Mouse (Mus musculus): ENCODE measurements at regions not wholly inside any gene's neighbourhood (a gene's known extent, or its start where the extent isn't known, plus 50 kb on each side); places are given as distances from the start of the nearest gene placed in this dataset.

GRCm38 (mm10) chr13:25857096-25857495 lies 586.8 kb upstream of the Nrsn1 start:
- WGBS = 78% methylated on average over 3 of the region's 3 CpGs
- no peak overlapping the region for H3K27ac ChIP-seq (ENCODE audit: low read depth)
- no peak overlapping the region for H3K4me3 ChIP-seq (ENCODE audit: low read depth, low read length)
- no peaks in the 10 kb centered on the region for H3K4me1 ChIP-seq (ENCODE audit: control insufficient read depth, insufficient read depth)
- no peak for ATAC-seq (ENCODE audit: insufficient read depth, low read depth)
- H3K36me3 ChIP-seq (replicated peaks; ENCODE audit: control insufficient read depth, insufficient read depth, low read length) = no peaks in the 10 kb centered on the region
- no peaks in the 10 kb centered on the region for H3K9me3 ChIP-seq (replicated peaks; ENCODE audit: control insufficient read depth, low read length)
- TF ChIP-seq EP300 (IDR thresholded peaks at IDR 0.05; ENCODE audit: low read depth) (no peak), CTCF (IDR thresholded peaks at IDR 0.05; ENCODE audit: low read depth) (no peak)
- H3K27me3 ChIP-seq (ENCODE audit: control insufficient read depth, insufficient read depth, low read length) = no peaks in the 10 kb centered on the region
- no peak for DNase-seq (ENCODE audit: low spot score)
- no peak overlapping the region for H3K9ac ChIP-seq (replicated peaks; ENCODE audit: low read depth, low read length)
- no peak overlapping the region for H3K4me2 ChIP-seq (ENCODE audit: low read depth, low read length)

- Histone ChIP-seq H3K9ac (replicated peaks; ENCODE audit: low read depth, low read length) (no peak overlapping the region), H3K4me1 (ENCODE audit: control insufficient read depth, insufficient read depth) (no peaks in the 10 kb centered on the region), H3K9me3 (replicated peaks; ENCODE audit: control insufficient read depth, low read length) (no peaks in the 10 kb centered on the region), H3K27me3 (ENCODE audit: control insufficient read depth, insufficient read depth, low read length) (no peaks in the 10 kb centered on the region), H3K36me3 (replicated peaks; ENCODE audit: control insufficient read depth, insufficient read depth, low read length) (no peaks in the 10 kb centered on the region), H3K27ac (ENCODE audit: low read depth) (no peak overlapping the region), H3K4me3 (ENCODE audit: low read depth, low read length) (no peak overlapping the region), H3K4me2 (ENCODE audit: low read depth, low read length) (no peak overlapping the region)
- ATAC-seq (ENCODE audit: insufficient read depth, low read depth) = no peak
- DNase-seq (ENCODE audit: low spot score) = no peak
- TF ChIP-seq EP300 (IDR thresholded peaks at IDR 0.05; ENCODE audit: low read depth) = no peak
- no peak for TF ChIP-seq CTCF (IDR thresholded peaks at IDR 0.05; ENCODE audit: low read depth)
- 89% methylated on average over 2 of the region's 2 CpGs for WGBS
Observed at GRCm38 (mm10) chr13:25856549-25856948, 586.2 kb upstream of the Nrsn1 start.

GRCm38 (mm10) chr13:25848156-25848555 lies 577.9 kb upstream of the Nrsn1 start:
- H3K27ac ChIP-seq (ENCODE audit: low read depth) = no peak overlapping the region
- no peak overlapping the region for H3K9ac ChIP-seq (replicated peaks; ENCODE audit: low read depth, low read length)
- no peaks in the 10 kb centered on the region for H3K9me3 ChIP-seq (replicated peaks; ENCODE audit: control insufficient read depth, low read length)
- 68% methylated on average over 4 of the region's 4 CpGs for WGBS
- H3K4me1 ChIP-seq (ENCODE audit: control insufficient read depth, insufficient read depth) = no peaks in the 10 kb centered on the region
- DNase-seq (ENCODE audit: low spot score) = no peak
- H3K4me3 ChIP-seq (ENCODE audit: low read depth, low read length) = no peak overlapping the region
- TF ChIP-seq EP300 (IDR thresholded peaks at IDR 0.05; ENCODE audit: low read depth) (no peak), CTCF (IDR thresholded peaks at IDR 0.05; ENCODE audit: low read depth) (no peak)
- H3K4me2 ChIP-seq (ENCODE audit: low read depth, low read length) = no peak overlapping the region
- ATAC-seq (ENCODE audit: insufficient read depth, low read depth) = no peak
- no peaks in the 10 kb centered on the region for H3K36me3 ChIP-seq (replicated peaks; ENCODE audit: control insufficient read depth, insufficient read depth, low read length)
- no peaks in the 10 kb centered on the region for H3K27me3 ChIP-seq (ENCODE audit: control insufficient read depth, insufficient read depth, low read length)

DNA sequence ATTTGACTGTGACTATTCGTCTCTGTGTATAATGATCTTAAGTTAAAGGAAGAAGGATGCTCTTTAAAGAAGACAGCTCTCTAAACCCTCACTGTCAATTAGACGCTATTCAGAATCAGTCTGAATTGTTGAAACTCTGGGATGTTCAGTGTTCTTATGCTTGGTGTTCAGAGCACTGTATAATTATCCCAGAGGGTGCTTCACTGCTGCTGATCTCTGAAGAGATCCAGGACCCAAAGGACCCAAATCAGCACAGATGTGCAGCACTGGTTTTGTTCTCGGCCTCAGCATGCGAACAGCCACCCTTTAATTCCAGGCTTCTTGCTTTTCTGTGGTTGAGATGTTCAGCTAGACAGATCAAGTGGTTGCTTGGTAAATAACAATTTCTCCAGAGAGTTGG lies 567.9 kb upstream of the Nrsn1 start:
- ATAC-seq (ENCODE audit: insufficient read depth, low read depth) (no peak), DNase-seq (ENCODE audit: low spot score) (no peak)
- 72% methylated on average over 4 of the region's 4 CpGs for WGBS
- H3K4me1 ChIP-seq (ENCODE audit: control insufficient read depth, insufficient read depth) = no peaks in the 10 kb centered on the region
- H3K27ac ChIP-seq (ENCODE audit: low read depth) = no peak overlapping the region
- no peaks in the 10 kb centered on the region for H3K9me3 ChIP-seq (replicated peaks; ENCODE audit: control insufficient read depth, low read length)
- no peak for TF ChIP-seq EP300 (IDR thresholded peaks at IDR 0.05; ENCODE audit: low read depth)
- H3K27me3 ChIP-seq (ENCODE audit: control insufficient read depth, insufficient read depth, low read length) = no peaks in the 10 kb centered on the region
- H3K9ac ChIP-seq (replicated peaks; ENCODE audit: low read depth, low read length) = no peak overlapping the region
- no peaks in the 10 kb centered on the region for H3K36me3 ChIP-seq (replicated peaks; ENCODE audit: control insufficient read depth, insufficient read depth, low read length)
- H3K4me3 ChIP-seq (ENCODE audit: low read depth, low read length) = no peak overlapping the region
- no peak overlapping the region for H3K4me2 ChIP-seq (ENCODE audit: low read depth, low read length)

- Histone ChIP-seq H3K36me3 (replicated peaks; ENCODE audit: control insufficient read depth, insufficient read depth, low read length) (no peaks in the 10 kb centered on the region), H3K4me1 (ENCODE audit: control insufficient read depth, insufficient read depth) (no peaks in the 10 kb centered on the region), H3K4me3 (ENCODE audit: low read depth, low read length) (no peak overlapping the region), H3K4me2 (ENCODE audit: low read depth, low read length) (no peak overlapping the region), H3K27me3 (ENCODE audit: control insufficient read depth, insufficient read depth, low read length) (no peaks in the 10 kb centered on the region), H3K9me3 (replicated peaks; ENCODE audit: control insufficient read depth, low read length) (no peaks in the 10 kb centered on the region), H3K27ac (ENCODE audit: low read depth) (no peak overlapping the region), H3K9ac (replicated peaks; ENCODE audit: low read depth, low read length) (no peak overlapping the region)
- DNase-seq (ENCODE audit: low spot score) = no peak
- ATAC-seq (ENCODE audit: insufficient read depth, low read depth) = no peak
- 58% methylated on average over 8 of the region's 8 CpGs for WGBS
- TF ChIP-seq EP300 (IDR thresholded peaks at IDR 0.05; ENCODE audit: low read depth) (no peak), CTCF (IDR thresholded peaks at IDR 0.05; ENCODE audit: low read depth) (no peak)
Observed at GRCm38 (mm10) chr13:25829146-25829924, 559.0 kb upstream of the Nrsn1 start.

Data from heart, postnatal 0 days (tissue).